24 mouse cellular contexts compared by ENCODE assay signal in the genomic region with DNA sequence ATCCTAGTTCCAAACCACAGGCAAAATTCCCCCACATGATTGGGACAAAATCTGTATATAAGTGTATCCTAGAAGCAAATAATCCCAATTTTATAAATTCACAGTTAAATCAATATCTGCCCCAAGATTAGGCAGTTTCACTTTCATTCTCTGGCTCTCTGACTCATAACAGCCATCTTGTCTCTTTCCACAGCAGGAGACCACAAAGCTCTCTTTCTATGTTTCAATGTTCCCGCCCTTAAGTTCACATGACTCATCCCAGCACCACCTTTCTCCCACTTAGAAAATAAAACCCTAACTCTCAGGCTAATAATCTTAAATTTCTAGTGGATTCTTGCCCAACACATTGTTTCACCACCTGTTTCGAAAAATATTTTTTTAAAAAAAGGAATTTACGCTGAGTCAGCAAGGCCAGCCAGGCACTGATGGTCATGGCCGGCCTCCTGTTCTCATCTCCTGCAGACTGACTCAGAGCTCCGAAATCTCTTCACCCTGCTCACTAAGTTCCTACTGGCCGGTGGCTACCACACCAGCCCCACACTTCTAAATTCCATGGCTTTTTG.
DNase-seq lines count a peak whose midpoint lies in the region; ATAC-seq and TF ChIP-seq lines count a peak whose summit lies in the region.
"Had no signal": no experiment of that assay in that cellular context is flagged by ENCODE, and none has a peak within 500 bp of the region (broad histone marks: within the 10 kb centered on the region; RNA-seq: fewer than 3 reads in every experiment).

No protein-coding gene starts in this region.

- no peaks in the 10 kb centered on the region for H3K79me2 ChIP-seq in MEL (ENCODE audit: control insufficient read depth, insufficient read depth, low read length, poor library complexity)

- 92% methylated on average over 6 of the region's 6 CpGs for WGBS in hindbrain, embryonic 11.5 days
- WGBS in hindbrain, embryonic 16.5 days, result 93% methylated on average over 6 of the region's 6 CpGs

- H3K9ac ChIP-seq in MEL (ENCODE audit: control insufficient read depth, low read depth, low read length, poor library complexity, severe bottlenecking), result no peak overlapping the region
- no peak overlapping the region for H3K9ac ChIP-seq in hindbrain, embryonic 11.5 days (ENCODE audit: low read depth, low read length)
- no peak overlapping the region for H3K9ac ChIP-seq in hindbrain, embryonic 16.5 days (ENCODE audit: low read depth, low read length)
- H3K9ac ChIP-seq: embryonic facial prominence, embryonic 13.5 days; hindbrain, embryonic 12.5 days; liver, embryonic 15.5 days; lung, embryonic 14.5 days; midbrain, embryonic 12.5 days; neural tube, embryonic 13.5 days had no signal

- no peaks in the 10 kb centered on the region for H3K27me3 ChIP-seq in MEL (ENCODE audit: control insufficient read depth in 1 of 2, insufficient read depth in 2 of 2, low read length in 2 of 2)
- H3K27me3 ChIP-seq in hindbrain, embryonic 11.5 days (ENCODE audit: control insufficient read depth, insufficient read depth, low read length), result no peaks in the 10 kb centered on the region
- H3K27me3 ChIP-seq in hindbrain, embryonic 16.5 days (replicated peaks; ENCODE audit: control insufficient read depth, insufficient read depth, low read length), result no peaks in the 10 kb centered on the region
- H3K27me3 ChIP-seq: embryonic facial prominence, embryonic 13.5 days; hindbrain, embryonic 12.5 days; liver, embryonic 15.5 days; midbrain, embryonic 12.5 days; neural tube, embryonic 13.5 days had no signal

- H3K9me3 ChIP-seq in MEL (replicated peaks; ENCODE audit: insufficient read depth, low read length), result no peaks in the 10 kb centered on the region
- no peaks in the 10 kb centered on the region for H3K9me3 ChIP-seq in hindbrain, embryonic 11.5 days (ENCODE audit: control insufficient read depth, low read length)
- H3K9me3 ChIP-seq in hindbrain, embryonic 16.5 days (ENCODE audit: control insufficient read depth, low read length), result no peaks in the 10 kb centered on the region
- H3K9me3 ChIP-seq: embryonic facial prominence, embryonic 13.5 days; hindbrain, embryonic 12.5 days; liver, embryonic 15.5 days; midbrain, embryonic 12.5 days; neural tube, embryonic 13.5 days had no signal

- no peaks in the 10 kb centered on the region for H3K36me3 ChIP-seq in MEL (ENCODE audit: control insufficient read depth in 1 of 2, insufficient read depth in 2 of 2, low read length in 2 of 2)
- H3K36me3 ChIP-seq in hindbrain, embryonic 11.5 days (ENCODE audit: control insufficient read depth, insufficient read depth, low read length), result no peaks in the 10 kb centered on the region
- no peaks in the 10 kb centered on the region for H3K36me3 ChIP-seq in hindbrain, embryonic 16.5 days (ENCODE audit: control insufficient read depth, insufficient read depth, low read length)
- H3K36me3 ChIP-seq: embryonic facial prominence, embryonic 13.5 days; hindbrain, embryonic 12.5 days; liver, embryonic 15.5 days; midbrain, embryonic 12.5 days; neural tube, embryonic 13.5 days had no signal

- DNase-seq in 3134 (ENCODE audit: extremely low read depth, insufficient read length, low spot score) (peak; percentile 54), MEL (ENCODE audit: low read depth, low spot score) (peak; percentile 3)
- peak; percentile 54 for DNase-seq in CD4-positive helper T cell, adult 2 months (ENCODE audit: low read depth, low spot score)
- DNase-seq in fibroblast of lung, adult 2 months (ENCODE audit: low read depth), result peak; percentile 26
- no peak for DNase-seq in hindbrain, embryonic 11.5 days (ENCODE audit: low spot score)
- no peak for DNase-seq in lung, postnatal 14 days
- no peak for DNase-seq in left cerebral cortex, adult 8-10 months (ENCODE audit: low spot score in 2 of 2)
- DNase-seq: adrenal gland, postnatal 14 days; B cell, adult 2 months; cerebellum, adult 18-20 months; cerebellum, postnatal 10 days; kidney, adult 11 months; kidney, postnatal 25 days; liver; lung, embryonic 14.5 days; thymus, adult 2 months; thymus, postnatal 36 days had no signal

- H3K4me1 ChIP-seq in MEL (ENCODE audit: control insufficient read depth in 1 of 2, insufficient read depth in 2 of 2, low read length in 2 of 2), result no peaks in the 10 kb centered on the region
- H3K4me1 ChIP-seq in hindbrain, embryonic 11.5 days (replicated peaks; ENCODE audit: control insufficient read depth, insufficient read depth, low read length), result no peaks in the 10 kb centered on the region
- H3K4me1 ChIP-seq in hindbrain, embryonic 16.5 days (ENCODE audit: control insufficient read depth, insufficient read depth, low read depth, low read length), result no peaks in the 10 kb centered on the region
- H3K4me1 ChIP-seq: embryonic facial prominence, embryonic 13.5 days; hindbrain, embryonic 12.5 days; liver, embryonic 15.5 days; midbrain, embryonic 12.5 days; neural tube, embryonic 13.5 days had no signal

- TF ChIP-seq RAD21 in MEL (IDR thresholded peaks at IDR 0.05; ENCODE audit: low read depth, low read length), result no peak

- TF ChIP-seq POLR2A in MEL (IDR thresholded peaks at IDR 0.05; ENCODE audit: control insufficient read depth in 1 of 2, insufficient read depth in 1 of 2, low read depth in 1 of 2, low read length in 2 of 2, poor library complexity in 1 of 2), result no peak

- no peak for TF ChIP-seq EP300 in MEL (IDR thresholded peaks at IDR 0.05; ENCODE audit: low read depth in 1 of 2, low read length in 2 of 2)

- ATAC-seq in hindbrain, embryonic 11.5 days (ENCODE audit: low FRiP score), result no peak
- no peak for ATAC-seq in hindbrain, embryonic 16.5 days
- ATAC-seq: forebrain, embryonic 16.5 days had no signal

- no peak overlapping the region for H3K4me3 ChIP-seq in MEL (ENCODE audit: control insufficient read depth in 1 of 2, insufficient read depth in 1 of 2, low read depth in 2 of 2, low read length in 2 of 2)
- no peak overlapping the region for H3K4me3 ChIP-seq in hindbrain, embryonic 11.5 days (ENCODE audit: low read depth, low read length)
- no peak overlapping the region for H3K4me3 ChIP-seq in hindbrain, embryonic 16.5 days (ENCODE audit: low read length)
- H3K4me3 ChIP-seq: embryonic facial prominence, embryonic 13.5 days; hindbrain, embryonic 12.5 days; liver, embryonic 15.5 days; midbrain, embryonic 12.5 days; neural tube, embryonic 13.5 days had no signal

- H3K4me2 ChIP-seq in hindbrain, embryonic 11.5 days (replicated peaks; ENCODE audit: low read depth, low read length), result no peak overlapping the region
- no peak overlapping the region for H3K4me2 ChIP-seq in hindbrain, embryonic 16.5 days (ENCODE audit: low read length)
- H3K4me2 ChIP-seq: embryonic facial prominence, embryonic 13.5 days; hindbrain, embryonic 12.5 days; liver, embryonic 15.5 days; lung, embryonic 14.5 days; midbrain, embryonic 12.5 days; neural tube, embryonic 13.5 days had no signal

- no peak for TF ChIP-seq CTCF in MEL (IDR thresholded peaks at IDR 0.05 in 2 of 3, conservative IDR thresholded peaks at IDR 0.05 in 1 of 3; ENCODE audit: control insufficient read depth in 1 of 3, insufficient read depth in 1 of 3, low read depth in 2 of 3, low read length in 3 of 3, poor library complexity in 1 of 3, severe bottlenecking in 1 of 3)

- no peak overlapping the region for H3K27ac ChIP-seq in MEL (ENCODE audit: control insufficient read depth, low read depth, low read length)
- no peak overlapping the region for H3K27ac ChIP-seq in hindbrain, embryonic 11.5 days (ENCODE audit: low read depth, low read length)
- H3K27ac ChIP-seq in hindbrain, embryonic 16.5 days (ENCODE audit: low read depth, low read length), result no peak overlapping the region
- H3K27ac ChIP-seq: embryonic facial prominence, embryonic 13.5 days; hindbrain, embryonic 12.5 days; liver, embryonic 15.5 days; midbrain, embryonic 12.5 days; neural tube, embryonic 13.5 days had no signal

TF ChIP-seq in MEL, 35 proteins besides CTCF, POLR2A, EP300 and RAD21:
- TF ChIP-seq TAL1 (IDR thresholded peaks at IDR 0.05; ENCODE audit: low read length), result no peak
- no peak for TF ChIP-seq UBTF (IDR thresholded peaks at IDR 0.05; ENCODE audit: borderline replicate concordance, insufficient read depth, low read depth, low read length)
- TF ChIP-seq POLR2AphosphoS2 (IDR thresholded peaks at IDR 0.05; ENCODE audit: low read length), result no peak
- peak; percentile 76 for TF ChIP-seq MAFK (IDR thresholded peaks at IDR 0.05; ENCODE audit: borderline replicate concordance, low read depth, low read length)
- TF ChIP-seq TCF12 (IDR thresholded peaks at IDR 0.05; ENCODE audit: low read depth, low read length), result no peak

Comparison
In these comparisons a context has a peak if more than half of its experiments do, and no peak if none do; other contexts are left out.
1. DNase-seq: peak in 3134 (single experiment), CD4-positive helper T cell, adult 2 months (single experiment), MEL (single experiment) and fibroblast of lung, adult 2 months (single experiment); none in hindbrain, embryonic 11.5 days (single experiment), lung, postnatal 14 days (single experiment) and left cerebral cortex, adult 8-10 months (0 of 2).